Mouse (Mus musculus) CH12.LX (cell line): Measurements from ENCODE around the gene Lpin1. TPM values are rescaled to one million over a fixed set of nuclear protein-coding genes. Genes with fewer than 3 reads are reported as not detected.

Source experiments
- DNase-seq: peaks from one replicate; pipeline ENCODE4 v3.0.0-alpha.2; 2013; ENCODE audit errors: extremely low read depth
- H3K27ac ChIP-seq: 2 replicates; pipeline ENCODE4 v1.5.1; 2012; ENCODE audit warnings: low read depth, mild to moderate bottlenecking, control low read depth, moderate library complexity; ENCODE audit not compliant: insufficient read depth
- H3K27me3 ChIP-seq: replicated peaks from 2 replicates; pipeline ENCODE3; 2012; ENCODE audit warnings: inconsistent platforms
- H3K36me3 ChIP-seq, 2 experiments: replicated peaks in 1 of 2; 2 replicates each; pipeline versions ENCODE3 to v1.6.1; 2012; ENCODE audit warnings: inconsistent platforms in 1 of 2, low read length in 1 of 2, mild to moderate bottlenecking in 1 of 2, mixed read lengths in 1 of 2, moderate library complexity in 1 of 2; ENCODE audit not compliant: control insufficient read depth in 1 of 2, insufficient read depth in 1 of 2
- H3K4me1 ChIP-seq, 2 experiments: 2 replicates each; pipeline ENCODE4 v1.6.1; 2012; ENCODE audit warnings: inconsistent platforms in 1 of 2, moderate library complexity in 1 of 2; ENCODE audit not compliant: insufficient read depth in 2 of 2, control insufficient read depth in 1 of 2
- H3K4me2 ChIP-seq: 2 replicates; pipeline ENCODE4 v1.6.1; 2012; ENCODE audit warnings: low read depth, mild to moderate bottlenecking, control low read depth; ENCODE audit not compliant: poor library complexity, insufficient read depth, severe bottlenecking
- H3K4me3 ChIP-seq, 3 experiments: fragments of 150-350 bp in 1 of 3; sonication (generic) in 1 of 3; replicated peaks in 1 of 3; 2 replicates each; pipeline versions ENCODE3 to v1.5.1; 2011 to 2012; ENCODE audit warnings: low read depth in 2 of 3, low read length in 2 of 3, mild to moderate bottlenecking in 2 of 3, moderate library complexity in 2 of 3, control low read depth in 1 of 3, improper control_type of control experiment in 1 of 3, inconsistent platforms in 1 of 3, mixed read lengths in 1 of 3; ENCODE audit not compliant: poor library complexity in 1 of 3
- H3K79me2 ChIP-seq: replicated peaks from 2 replicates; pipeline ENCODE4 v1.6.1; 2012; ENCODE audit warnings: mild to moderate bottlenecking, moderate library complexity; ENCODE audit not compliant: control insufficient read depth, poor library complexity, insufficient read depth, severe bottlenecking; ENCODE audit errors: extremely low read depth
- H3K9ac ChIP-seq: 2 replicates; pipeline ENCODE4 v1.6.1; 2012; ENCODE audit warnings: low read depth, mild to moderate bottlenecking, control low read depth, moderate library complexity; ENCODE audit not compliant: insufficient read depth
- H3K9me3 ChIP-seq: replicated peaks from 2 replicates; pipeline ENCODE3; 2012; ENCODE audit warnings: low read length, inconsistent platforms, mixed read lengths
- BHLHE40 ChIP-seq: IDR thresholded peaks from 2 replicates; pipeline ENCODE4 v1.6.1; 2011; ENCODE audit warnings: mild to moderate bottlenecking, low read depth, low read length, improper control_type of control experiment
- CTCF ChIP-seq, 2 experiments: IDR thresholded peaks in 1 of 2; conservative IDR thresholded peaks in 1 of 2; 2 replicates each; pipeline ENCODE4 v1.5.1; 2011 to 2012; ENCODE audit warnings: low read depth in 2 of 2, low read length in 2 of 2, improper control_type of control experiment in 1 of 2, inconsistent platforms in 1 of 2, mild to moderate bottlenecking in 1 of 2, moderate library complexity in 1 of 2
- E2F4 ChIP-seq: IDR thresholded peaks from 2 replicates; pipeline ENCODE4 v1.6.1; 2011; ENCODE audit warnings: low read depth, low read length, improper control_type of control experiment; ENCODE audit not compliant: insufficient replicate concordance
- EP300 ChIP-seq: IDR thresholded peaks from 2 replicates; pipeline ENCODE4 v1.6.1; 2011; ENCODE audit warnings: low read length, improper control_type of control experiment
- ETS1 ChIP-seq: conservative IDR thresholded peaks from 2 replicates; pipeline ENCODE4 v1.6.1; 2012; ENCODE audit warnings: low read depth, mild to moderate bottlenecking, inconsistent platforms, low read length, improper control_type of control experiment, moderate library complexity
- GABPA ChIP-seq: IDR thresholded peaks from 2 replicates; pipeline ENCODE4 v1.6.1; 2012; ENCODE audit warnings: low read depth, low read length, improper control_type of control experiment, inconsistent platforms; ENCODE audit not compliant: insufficient replicate concordance
- IRF4 ChIP-seq: IDR thresholded peaks from 2 replicates; pipeline ENCODE4 v1.6.1; 2014; ENCODE audit warnings: low read depth, mild to moderate bottlenecking, inconsistent platforms, low read length, improper control_type of control experiment
- KAT2A ChIP-seq: IDR thresholded peaks from 2 replicates; pipeline ENCODE4 v1.6.1; 2012; ENCODE audit warnings: low read length, improper control_type of control experiment, inconsistent platforms; ENCODE audit not compliant: insufficient replicate concordance
- MAX ChIP-seq: IDR thresholded peaks from 2 replicates; pipeline ENCODE4 v1.6.1; 2011; ENCODE audit warnings: low read length, improper control_type of control experiment
- MAZ ChIP-seq: IDR thresholded peaks from 2 replicates; pipeline ENCODE4 v1.6.1; 2012; ENCODE audit warnings: low read depth, mild to moderate bottlenecking, inconsistent platforms, low read length, improper control_type of control experiment, moderate library complexity
- MXI1 ChIP-seq: IDR thresholded peaks from 2 replicates; pipeline ENCODE4 v1.6.1; 2011; ENCODE audit warnings: mild to moderate bottlenecking, low read depth, low read length, improper control_type of control experiment
- NELFE ChIP-seq: IDR thresholded peaks from 2 replicates; pipeline ENCODE4 v1.6.1; 2011; ENCODE audit warnings: low read depth, low read length, improper control_type of control experiment
- POLR2A ChIP-seq: IDR thresholded peaks from 2 replicates; pipeline ENCODE4 v1.6.1; 2011; ENCODE audit warnings: low read depth, mild to moderate bottlenecking, improper control_type of control experiment, low read length
- POLR2AphosphoS2 ChIP-seq: IDR thresholded peaks from 2 replicates; pipeline ENCODE4 v1.6.1; 2011; ENCODE audit warnings: low read depth, low read length, improper control_type of control experiment
- RCOR1 ChIP-seq: conservative IDR thresholded peaks from 2 replicates; pipeline ENCODE4 v1.6.1; 2012; ENCODE audit warnings: low read depth, mild to moderate bottlenecking, inconsistent platforms, low read length, improper control_type of control experiment
- USF2 ChIP-seq: conservative IDR thresholded peaks from 2 replicates; pipeline ENCODE4 v1.6.1; 2011; ENCODE audit warnings: low read depth, low read length, improper control_type of control experiment
- ZNF384 ChIP-seq: IDR thresholded peaks from 2 replicates; pipeline ENCODE4 v1.6.1; 2012; ENCODE audit warnings: low read depth, low read length, improper control_type of control experiment, inconsistent platforms
- dilution Hi-C: fragments of 300-500 bp; cut with MboI; formaldehyde crosslinking; loops from 2 replicates; pipeline ENCODE4 v1.14.3; 2020; ENCODE audit warnings: low sequenced_read_pairs; ENCODE audit not compliant: extremely low pct_unique_long_range_greater_than_20kb, extremely low pct_ligation_motif_present
- in situ Hi-C: fragments of 300-500 bp; cut with MboI; formaldehyde crosslinking; loops from 3 replicates; pipeline ENCODE4 v1.14.3; 2019; ENCODE audit warnings: low sequenced_read_pairs, low pct_ligation_motif_present, low pct_unique_long_range_greater_than_20kb, mixed read lengths
- polyA plus RNA-seq: library from polyadenylated mRNA; unstranded; fragments of >175 nt; gene quantifications from 2 replicates; pipeline ENCODE4 v1.2.1, GENCODE M21; 2012; ENCODE audit warnings: low read depth; ENCODE audit not compliant: insufficient read length
- total RNA-seq, 2 experiments: library from RNA; depleted of rRNA; stranded (reverse); fragments of 300-350 nt in 1 of 2; fragments of >200 nt in 1 of 2; gene quantifications; 2 replicates each; pipeline ENCODE4 v1.2.3; 2012 to 2014

Gene Lpin1
- total RNA-seq (2012; rRNA removed) = 4.7 and 6.7 TPM in 2 replicates
- 5.3 and 6.1 TPM in 2 replicates for total RNA-seq (2014; rRNA removed)
- polyA plus RNA-seq = 6.9 and 7.5 TPM in 2 replicates

GRCm38 (mm10) chr12:16610936-16611335, at the start of gene Lpin1:
Lpin1 (minus strand) TSS chr12:16610966.
- no peak within 1 kb of the TSS for H3K9ac ChIP-seq
- no peaks in the 10 kb centered on the region for H3K36me3 ChIP-seq
- no peak within 1 kb of the TSS for H3K27ac ChIP-seq
- no peak within 1 kb of the TSS for H3K4me3 ChIP-seq
- 0 out of 4 replicates have a peak, but pooled peaks cover 0 to 2% of the 10 kb centered on the region in 2 experiments for H3K4me1 ChIP-seq
- H3K79me2 ChIP-seq = no peaks in the 10 kb centered on the region
- H3K9me3 ChIP-seq = peaks cover 5% of the 10 kb centered on the region
- no peak for TF ChIP-seq GABPA
- TF ChIP-seq USF2 = no peak
- TF ChIP-seq POLR2A = no peak
- TF ChIP-seq E2F4 = no peak
- TF ChIP-seq MAZ = no peak
- no peak for TF ChIP-seq CTCF (conservative IDR thresholded peaks at IDR 0.05 in 1 of 2, IDR thresholded peaks at IDR 0.05 in 1 of 2; ENCODE audit: low read depth in 2 of 2, low read length in 2 of 2)
- TF ChIP-seq RCOR1 = no peak
- no peak for TF ChIP-seq NELFE
- no peak for TF ChIP-seq MAX
- no peak for TF ChIP-seq MXI1
- no peak for TF ChIP-seq IRF4
- DNase-seq = no peak
- no peak within 1 kb of the TSS for H3K4me2 ChIP-seq
- dilution Hi-C loops = no loop called here
- in situ Hi-C loops = no loop called here
- H3K27me3 ChIP-seq = peaks cover 2% of the 10 kb centered on the region

GRCm38 (mm10) chr12:16656906-16657875, 46.4 kb upstream of the Lpin1 start:
- Histone ChIP-seq H3K27me3 (peaks cover 27% of the 10 kb centered on the region), H3K27ac (no peak overlapping the region), H3K4me2 (no peak overlapping the region), H3K4me1 (no peaks in the 10 kb centered on the region), H3K79me2 (no peaks in the 10 kb centered on the region), H3K9ac (no peak overlapping the region), H3K9me3 (peaks cover 3% of the 10 kb centered on the region), H3K4me3 (no peak overlapping the region), H3K36me3 (no peaks in the 10 kb centered on the region)
- DNase-seq = no peak
- TF ChIP-seq POLR2AphosphoS2 (no peak), KAT2A (no peak), ETS1 (no peak), POLR2A (no peak), IRF4 (no peak), BHLHE40 (no peak), E2F4 (no peak), ZNF384 (no peak), EP300 (no peak)
- dilution Hi-C loops = no loop called here
- in situ Hi-C loops = no loop called here
